Mouse (Mus musculus): ENCODE data around the gene Vax2.
A peak's percentile ranks its signal among the peaks of the same experiment; 100 is the strongest.

- TF ChIP-seq CTCF (IDR thresholded peaks at IDR 0.05; ENCODE audit: low read depth) (peak; percentile 66), EP300 (IDR thresholded peaks at IDR 0.05; ENCODE audit: low read depth) (no peak)
Observed at GRCm38 (mm10) chr6:83693835-83694234, 17.2 kb upstream of the Vax2 start.
